Mouse (Mus musculus) left cerebral cortex, postnatal 10 days (tissue): ENCODE results near the gene Vps29. TPM values are rescaled to one million over a fixed set of nuclear protein-coding genes. Genes with fewer than 3 reads are reported as not detected.
A peak's percentile ranks its signal among the peaks of the same experiment; 100 is the strongest.

Source experiments
- DNase-seq, 2 experiments: peaks; one replicate each; pipeline ENCODE4 v3.0.0; 2021 to 2022; ENCODE audit warnings: low spot score in 2 of 2, mixed read lengths in 1 of 2; ENCODE audit errors: extremely low spot score in 1 of 2
- intact Hi-C: fragments of 180-260 bp; cut with DNase I; formaldehyde crosslinking; loops from one replicate; pipeline ENCODE4 v1.15.1; 2025
- total RNA-seq, 2 experiments: library from RNA; stranded (reverse); gene quantifications; 2 replicates each; pipeline ENCODE4 v1.2.3; 2021

The Vps29 gene
- total RNA-seq, 2 experiments from 2014 or later: 224 to 239 TPM

GRCm38 (mm10) chr5:122391786-122392180 is 37.6 kb downstream of the Vps29 start, which contains the start of gene Arpc3:
Gene Arpc3, plus strand, starts transcription at chr5:122391878.
- intact Hi-C loops: no loop called here

DNA sequence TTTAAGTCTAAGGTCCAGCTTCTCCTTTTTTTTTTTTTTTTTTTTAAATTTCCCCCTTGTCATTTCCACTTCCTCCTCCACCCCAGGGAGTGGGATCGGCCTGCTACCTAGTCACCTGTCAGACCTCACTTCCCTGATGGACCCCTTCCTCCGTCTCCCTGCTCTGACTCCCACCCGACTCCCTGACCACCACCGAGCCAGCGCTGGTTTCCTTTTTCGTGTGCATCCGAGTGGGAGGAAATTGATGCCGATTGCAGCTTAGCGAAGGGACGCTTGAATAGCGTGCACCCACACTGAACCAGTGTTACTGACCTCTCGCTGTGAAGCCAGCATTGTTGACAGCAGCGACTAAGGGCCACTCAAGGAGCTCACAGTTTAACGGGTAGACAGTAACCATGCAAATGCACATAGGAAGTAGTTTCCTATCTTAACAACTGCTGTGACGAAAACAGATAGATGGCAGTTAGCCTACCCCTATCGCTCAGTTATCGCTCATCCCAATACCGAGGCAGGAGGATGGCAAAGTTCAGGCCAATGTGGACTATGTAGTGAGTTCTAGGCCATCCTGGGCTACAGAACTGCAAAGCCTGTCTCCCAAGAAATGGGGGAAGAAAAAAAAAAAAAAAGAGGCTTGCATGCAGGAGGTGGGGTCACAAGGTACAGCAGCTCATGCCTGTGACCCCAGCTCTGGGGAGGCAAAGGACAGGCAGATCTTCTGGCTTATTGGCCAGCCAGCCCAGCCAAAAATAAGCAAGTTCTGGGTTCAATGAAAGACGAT is 38.2 kb downstream of the Vps29 start:
- DNase-seq: peak in 1 of 2 experiments; percentile 39
- intact Hi-C loops: no loop called here

More at GRCm38 (mm10) chr5:122391786-122392180, 37.6 kb downstream of the Vps29 start, which contains the start of gene Arpc3:
- peak; percentile 88 to 93 for DNase-seq

DNA sequence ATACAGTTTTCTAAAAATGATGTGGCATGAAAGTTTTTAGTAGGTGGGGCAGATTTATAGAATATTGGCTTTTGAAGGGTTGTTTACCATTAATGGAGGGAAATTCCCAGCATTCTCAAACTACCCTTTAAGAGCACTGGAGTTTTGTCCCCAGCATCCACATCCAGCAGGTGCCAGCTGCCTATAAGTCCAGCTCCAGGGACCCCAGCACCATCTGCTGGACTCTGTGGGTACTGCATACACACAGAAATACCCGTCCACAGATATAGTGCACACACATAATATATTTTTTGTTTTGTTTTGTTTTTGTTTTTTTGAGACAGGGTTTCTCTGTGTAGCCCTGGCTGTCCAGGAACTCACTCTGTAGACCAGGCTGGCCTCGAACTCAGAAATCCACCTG is 39.7 kb downstream of the Vps29 start:
- peak; percentile 58 to 73 for DNase-seq
- intact Hi-C loops: no loop called here

GRCm38 (mm10) chr5:122396791-122397190 is 42.6 kb downstream of the Vps29 start:
- peak in 1 of 2 experiments; percentile 81 for DNase-seq
- intact Hi-C loops: no loop called here

- DNase-seq: no peak
- intact Hi-C loops: no loop called here
Measured at GRCm38 (mm10) chr5:122397495-122397894, 43.3 kb downstream of the Vps29 start.

GRCm38 (mm10) chr5:122399871-122400270 is 45.7 kb downstream of the Vps29 start:
- intact Hi-C loops: loop anchor here (5.0 kb wide), 1 partner anchor 227 kb away; no protein-coding TSS in a partner anchor
- no peak for DNase-seq

- intact Hi-C loops: loop anchor here (5.0 kb wide), 1 partner anchor 227 kb away; no protein-coding TSS in a partner anchor
Measured at GRCm38 (mm10) chr5:122400628-122401302, 46.6 kb downstream of the Vps29 start.

DNA sequence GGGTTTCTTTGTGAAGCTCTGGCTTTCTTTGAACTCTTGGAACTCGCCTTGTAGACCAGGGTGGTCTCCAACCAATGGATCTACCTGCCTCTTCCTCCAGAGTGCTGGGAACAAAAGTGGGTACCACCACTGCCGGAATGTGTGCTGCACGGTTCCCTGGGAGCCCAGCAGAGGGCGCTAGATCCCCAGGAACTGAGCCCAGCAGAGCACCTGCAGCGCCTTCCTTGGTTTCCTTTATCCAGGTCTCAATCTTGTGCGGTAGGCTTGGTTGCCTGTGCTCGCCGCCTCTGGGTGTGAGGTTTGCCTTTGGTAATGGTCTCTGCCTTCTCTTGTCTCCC is 47.1 kb downstream of the Vps29 start:
- intact Hi-C loops: loop anchor here (5.0 kb wide), 1 partner anchor 226 kb away; no protein-coding TSS in a partner anchor
- peak in 1 of 2 experiments; percentile 74 for DNase-seq

More at GRCm38 (mm10) chr5:122400628-122401302, 46.6 kb downstream of the Vps29 start:
- peak in 1 of 2 experiments; percentile 37 for DNase-seq

GRCm38 (mm10) chr5:122402160-122402559 is 48.0 kb downstream of the Vps29 start:
- intact Hi-C loops: loop anchor here (5.0 kb wide), 1 partner anchor 225 kb away; no protein-coding TSS in a partner anchor
- no peak for DNase-seq

DNA sequence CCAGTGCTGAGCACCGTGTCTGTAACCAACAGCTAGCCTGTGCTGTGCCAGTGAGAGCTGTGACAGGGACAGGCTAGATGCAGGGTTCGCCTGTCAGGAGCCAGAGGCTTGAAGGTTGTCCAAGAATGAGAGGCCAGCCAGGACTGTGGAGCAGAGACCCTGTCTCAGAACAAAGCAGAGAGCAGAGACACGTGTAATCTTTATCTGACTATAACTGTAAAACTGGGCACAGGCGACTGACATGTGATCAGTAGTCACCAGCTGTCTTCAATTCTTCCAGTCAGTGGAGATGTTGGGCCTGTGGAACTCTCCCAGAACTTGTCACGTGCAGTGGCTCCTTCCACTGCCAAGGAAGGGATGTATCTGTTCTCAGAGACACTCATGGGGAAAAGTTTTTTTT is 48.6 kb downstream of the Vps29 start:
- intact Hi-C loops: loop anchor here (5.0 kb wide), 1 partner anchor 225 kb away; no protein-coding TSS in a partner anchor
- DNase-seq: peak; percentile 52 to 58

DNA sequence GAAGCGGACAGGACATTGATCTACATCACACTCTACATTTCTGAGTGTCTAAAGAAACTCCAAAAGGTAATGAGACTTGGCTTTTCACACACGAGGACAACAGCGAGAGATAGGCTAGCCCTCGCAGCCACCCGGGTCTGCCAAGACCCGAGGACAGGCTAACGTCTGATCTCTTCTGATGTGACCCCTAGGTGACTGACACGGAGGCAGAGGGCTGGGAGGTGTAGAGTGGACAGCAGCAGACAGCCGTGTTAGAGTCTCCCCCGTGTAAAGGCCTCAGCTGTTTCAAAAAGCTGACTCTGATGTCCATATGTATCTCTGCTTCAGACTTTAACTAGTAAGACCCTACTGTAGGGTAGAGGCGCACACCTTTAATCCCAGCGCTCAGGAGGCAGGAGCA is 49.2 kb downstream of the Vps29 start:
- no peak for DNase-seq
- intact Hi-C loops: loop anchor here (5.0 kb wide), 1 partner anchor 224 kb away; no protein-coding TSS in a partner anchor

- intact Hi-C loops: no loop called here
Measured at GRCm38 (mm10) chr5:122405537-122405936, 51.4 kb downstream of the Vps29 start.

DNA sequence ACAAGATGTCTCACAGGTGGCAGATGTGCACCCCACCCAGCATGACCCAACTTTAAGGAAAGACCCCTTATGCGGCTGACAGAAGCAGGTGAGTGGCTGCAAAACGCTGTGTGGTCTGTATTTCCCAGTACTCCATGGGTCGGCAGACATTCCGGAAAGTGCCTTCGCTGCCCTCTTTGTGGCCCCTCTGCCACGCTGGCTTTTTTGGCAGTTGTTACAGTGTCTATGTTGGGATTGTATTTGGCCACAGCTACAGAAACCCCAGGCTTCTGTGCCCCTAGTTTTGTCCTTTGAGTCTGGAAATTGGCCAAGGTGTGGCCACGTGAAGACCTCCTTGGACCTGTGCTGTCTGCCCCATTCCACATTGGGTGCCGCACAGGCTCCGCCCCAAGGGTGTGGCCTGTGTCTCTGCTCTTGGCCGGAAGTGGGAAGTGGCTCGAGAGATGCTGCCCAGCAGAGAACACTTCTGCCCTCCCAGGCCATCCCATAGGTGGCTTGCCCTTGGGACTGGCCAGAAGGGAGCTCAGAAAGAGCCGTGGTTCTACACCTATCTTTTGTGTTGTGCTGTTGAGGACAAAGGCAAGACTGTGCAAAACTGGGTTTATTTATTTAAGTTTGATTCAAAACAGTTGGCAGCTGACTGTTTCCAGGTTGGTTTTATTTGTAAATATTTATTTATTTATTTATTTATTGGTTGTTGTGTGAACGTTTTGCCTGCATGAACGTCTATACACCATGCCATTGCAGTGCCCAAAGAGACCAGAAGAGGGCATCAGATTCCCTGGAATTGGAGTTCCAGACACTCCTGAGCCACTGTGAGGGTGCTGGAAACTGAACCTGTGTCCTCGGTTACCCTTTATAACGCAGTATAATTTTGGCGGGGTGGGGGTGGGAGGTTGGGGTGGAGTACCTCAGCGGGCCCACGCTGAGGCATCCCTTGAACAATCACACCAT is 55.8 kb downstream of the Vps29 start:
- peak in 1 of 2 experiments; percentile 37 for DNase-seq
- intact Hi-C loops: no loop called here

More at GRCm38 (mm10) chr5:122405537-122405936, 51.4 kb downstream of the Vps29 start:
- DNase-seq: no peak

- intact Hi-C loops: no loop called here
- no peak for DNase-seq
Measured at GRCm38 (mm10) chr5:122411892-122412291, 57.7 kb downstream of the Vps29 start.

- DNase-seq: no peak
- intact Hi-C loops: no loop called here
Measured at GRCm38 (mm10) chr5:122412826-122413225, 58.7 kb downstream of the Vps29 start.

DNA sequence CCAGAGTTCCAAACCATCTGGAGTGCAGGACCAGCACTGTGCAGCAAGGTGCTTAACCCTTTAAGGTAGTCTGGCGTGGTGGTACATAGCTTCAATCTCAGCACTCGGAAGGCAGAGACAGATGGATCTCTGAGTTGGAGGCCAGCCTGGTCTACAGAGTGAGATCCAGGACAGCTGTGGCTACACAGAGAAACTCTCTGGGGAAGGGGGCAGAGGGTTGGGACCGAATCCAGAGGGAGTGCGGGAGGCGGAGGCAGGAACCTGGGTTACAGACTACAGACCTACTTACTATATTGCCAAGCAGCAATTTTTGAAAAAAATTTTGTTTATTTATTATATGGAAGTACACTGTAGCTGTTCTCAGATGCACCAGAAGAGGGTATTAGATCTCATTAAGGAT is 60.2 kb downstream of the Vps29 start:
- intact Hi-C loops: no loop called here
- no peak for DNase-seq
